Mouse (Mus musculus): ENCODE measurements at regions not wholly inside any gene's neighbourhood (a gene's known extent, or its start where the extent isn't known, plus 50 kb on each side); places are given as distances from the start of the nearest gene placed in this dataset.
A peak's percentile ranks its signal among the peaks of the same experiment; 100 is the strongest.
"Not testable (repeated sequence)": the region's sequence is repeated elsewhere in the genome, so short reads cannot be mapped to it uniquely, and the experiment has no call there.

DNA sequence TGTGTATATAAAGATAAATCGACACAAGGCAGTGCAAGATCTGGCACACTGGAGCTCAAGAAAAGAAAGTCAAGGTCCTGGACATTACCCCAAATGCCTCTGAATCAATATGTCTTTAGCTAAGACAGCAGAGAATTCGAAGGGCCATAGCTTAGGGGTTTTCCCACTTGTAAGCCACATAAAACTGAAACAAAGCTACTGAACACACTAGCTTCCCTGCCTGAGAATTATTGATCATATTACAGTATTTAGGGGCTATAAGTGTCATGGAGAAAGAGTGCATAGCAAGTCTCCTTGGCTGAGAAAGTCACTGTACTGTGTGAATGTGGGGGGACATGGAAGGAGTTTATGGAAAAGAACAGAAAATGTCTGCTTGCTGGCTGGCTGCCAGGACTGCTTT, 207.3 kb upstream of the Htr1f start:
- intact Hi-C loops (cut with DNase I) = no loop called here
- no peak for DNase-seq (ENCODE audit: low spot score in 2 of 2)

DNA sequence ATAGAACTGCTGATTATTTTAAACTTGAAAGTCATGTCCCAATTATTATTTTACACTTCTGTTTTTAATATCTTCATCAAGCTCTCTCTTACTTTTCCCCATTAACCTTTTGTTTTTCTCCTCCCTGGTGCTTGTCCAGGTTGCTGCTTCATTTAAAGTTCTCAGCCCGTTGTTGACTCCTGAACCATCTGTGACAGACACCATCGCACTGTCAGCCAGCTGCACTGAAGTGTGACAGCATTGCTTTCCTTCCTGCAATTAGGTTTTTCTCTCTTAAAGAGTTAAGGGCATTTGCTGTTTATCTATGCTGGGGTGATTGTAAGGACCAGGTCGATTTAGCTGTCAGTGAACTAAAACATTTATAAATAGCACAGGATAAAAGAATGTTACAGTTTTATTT, 205.3 kb upstream of the Pou1f1 start:
- intact Hi-C loops (cut with DNase I) = no loop called here
- no peak for DNase-seq (ENCODE audit: low spot score in 2 of 2)

DNA sequence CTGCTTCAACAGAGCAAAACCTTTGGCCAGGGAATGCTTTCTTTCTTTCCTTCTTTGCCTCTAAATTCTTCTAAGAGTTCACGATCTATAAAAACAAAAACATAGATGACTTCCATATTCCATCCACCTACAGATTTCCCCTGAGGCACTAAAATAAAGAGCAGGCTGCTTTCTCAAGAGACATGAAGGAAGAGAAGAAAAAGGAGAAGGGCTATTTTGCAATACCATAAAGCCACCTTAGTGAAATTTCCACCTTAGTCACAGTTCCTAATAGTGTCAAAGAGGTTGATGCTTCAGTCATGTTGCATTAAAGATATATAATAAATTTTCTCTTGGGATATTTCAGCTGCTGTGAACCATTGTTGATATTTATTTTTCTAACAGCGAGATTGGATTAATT, 187.9 kb upstream of the Pou1f1 start:
- intact Hi-C loops (cut with DNase I) = no loop called here
- no peak for DNase-seq (ENCODE audit: low spot score in 2 of 2)

DNA sequence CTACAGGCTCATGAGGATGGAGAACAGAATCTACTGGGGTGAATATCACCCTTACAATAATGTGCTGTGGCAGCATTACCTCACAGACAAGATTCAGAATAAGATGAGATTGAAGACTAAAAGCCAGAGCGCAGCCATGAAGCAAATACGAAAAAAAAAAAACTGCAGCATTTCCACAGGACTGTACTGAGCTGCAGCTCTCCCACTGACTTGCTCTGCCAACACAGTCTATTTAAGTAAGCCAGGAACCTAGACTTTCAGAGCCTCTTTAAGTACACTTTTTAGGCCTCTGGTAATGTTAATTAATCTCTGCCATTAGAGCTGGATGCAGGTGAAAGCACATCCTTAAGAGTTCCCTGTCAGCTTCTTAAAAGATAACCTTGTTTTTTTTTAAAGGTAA, 181.1 kb upstream of the Pou1f1 start:
- intact Hi-C loops (cut with DNase I) = no loop called here
- no peak for DNase-seq (ENCODE audit: low spot score in 2 of 2)

GRCm38 (mm10) chr16:65359881-65360280, 160.4 kb upstream of the Pou1f1 start:
- no peak for DNase-seq (ENCODE audit: low spot score in 2 of 2)
- intact Hi-C loops (cut with DNase I) = no loop called here

DNA sequence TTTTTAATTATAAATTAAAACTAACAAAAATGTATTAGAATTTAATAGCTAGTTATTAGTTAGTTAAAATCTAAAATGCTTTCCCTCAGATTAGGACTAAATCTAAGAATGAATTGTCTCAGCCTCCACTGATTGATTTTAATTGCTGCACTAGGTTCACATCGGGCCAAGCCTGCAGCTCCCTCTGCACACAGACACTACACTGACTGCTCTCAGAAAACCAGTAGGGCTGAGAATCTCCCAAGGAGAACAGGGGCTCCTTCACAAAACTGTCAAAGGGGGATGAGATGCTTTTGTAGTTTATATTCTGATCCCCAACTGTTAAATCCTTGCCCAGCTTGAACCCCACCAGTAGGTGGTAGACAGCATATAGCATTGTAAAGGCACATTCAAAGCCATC, 151.0 kb upstream of the Pou1f1 start:
- intact Hi-C loops (cut with DNase I) = no loop called here

DNA sequence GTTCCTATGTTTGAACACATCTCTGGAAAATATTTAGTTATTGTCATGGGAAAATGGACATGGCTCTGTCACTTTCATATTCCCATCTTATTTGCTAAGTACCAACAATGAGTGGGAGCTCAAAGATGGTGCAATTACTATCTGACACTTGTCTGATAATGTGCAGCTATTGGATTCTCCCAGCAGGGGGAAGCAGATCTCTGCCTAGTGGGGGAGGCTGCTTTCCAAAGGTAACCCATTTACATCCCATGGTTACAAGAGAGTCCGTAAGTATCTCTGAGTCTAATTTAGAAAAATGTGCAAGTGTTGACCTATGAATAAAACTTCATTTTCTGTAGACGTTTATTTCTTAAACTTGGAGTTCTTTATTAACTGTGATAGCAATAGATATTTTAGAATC, 149.4 kb upstream of the Pou1f1 start:
- DNase-seq (ENCODE audit: low spot score in 2 of 2) = no peak
- intact Hi-C loops (cut with DNase I) = loop anchor here (5.0 kb wide), 1 partner anchor 101 kb away; no protein-coding TSS in a partner anchor

More for the DNA sequence above, 151.0 kb upstream of the Pou1f1 start:
- DNase-seq (ENCODE audit: low spot score in 2 of 2) = no peak

GRCm38 (mm10) chr16:65376553-65376952, 143.8 kb upstream of the Pou1f1 start:
- intact Hi-C loops (cut with DNase I) = no loop called here
- no peak for DNase-seq (ENCODE audit: low spot score in 2 of 2)

DNA sequence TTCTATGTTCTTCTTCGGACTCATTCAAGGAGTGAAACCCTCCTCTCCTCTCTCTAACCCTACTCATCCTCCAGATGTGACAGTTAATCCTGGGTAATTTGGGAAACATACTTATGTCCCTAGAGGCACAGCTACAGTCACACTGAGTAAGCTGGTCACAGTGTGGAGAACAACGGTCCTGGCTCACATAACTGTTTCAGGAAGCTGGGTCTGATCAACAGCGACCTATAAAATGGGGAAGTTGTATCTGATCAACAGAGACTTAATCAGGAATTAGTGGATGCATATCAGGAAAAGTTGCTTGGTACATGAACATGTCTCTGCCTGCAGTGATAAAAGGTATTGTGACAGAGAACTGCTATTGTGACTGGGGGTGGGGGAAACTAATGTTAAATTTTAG, 142.0 kb upstream of the Pou1f1 start:
- no peak for DNase-seq (ENCODE audit: low spot score in 2 of 2)
- intact Hi-C loops (cut with DNase I) = no loop called here

GRCm38 (mm10) chr16:65379939-65380338, 140.4 kb upstream of the Pou1f1 start:
- intact Hi-C loops (cut with DNase I) = no loop called here
- peak; percentile 6 to 10 for DNase-seq (ENCODE audit: low spot score in 2 of 2)

- DNase-seq (ENCODE audit: low spot score in 2 of 2) = no peak
- intact Hi-C loops (cut with DNase I) = no loop called here
Observed at GRCm38 (mm10) chr16:65403926-65404648, 116.2 kb upstream of the Pou1f1 start.

GRCm38 (mm10) chr16:65404816-65405215, 115.5 kb upstream of the Pou1f1 start:
- intact Hi-C loops (cut with DNase I) = no loop called here
- DNase-seq (ENCODE audit: low spot score in 2 of 2) = no peak

GRCm38 (mm10) chr16:65405824-65406556, 114.3 kb upstream of the Pou1f1 start:
- intact Hi-C loops (cut with DNase I) = no loop called here
- no peak for DNase-seq (ENCODE audit: low spot score in 2 of 2)

GRCm38 (mm10) chr16:65432046-65432445, 88.3 kb upstream of the Pou1f1 start:
- DNase-seq (ENCODE audit: low spot score in 2 of 2); intact Hi-C loops (cut with DNase I): not testable (repeated sequence)

DNA sequence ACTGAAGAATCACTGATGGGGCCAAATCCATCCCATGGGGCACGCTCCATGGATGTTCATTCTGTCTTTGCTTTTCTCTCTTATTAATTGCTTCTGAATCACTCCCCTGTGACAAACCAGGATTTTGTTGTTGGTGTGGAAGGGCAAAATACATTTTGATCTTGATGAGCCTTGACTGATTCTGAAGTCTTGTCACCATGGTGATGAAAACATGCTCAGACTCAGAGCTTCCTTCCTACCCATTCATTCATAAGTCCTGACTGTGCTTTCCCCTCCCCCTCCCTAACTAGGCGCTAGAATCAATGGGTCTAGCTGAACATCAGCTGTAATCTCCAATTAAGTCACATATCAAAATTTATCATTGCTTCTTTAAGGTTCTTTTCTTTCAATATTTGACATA, 84.2 kb upstream of the Pou1f1 start:
- intact Hi-C loops (cut with DNase I) = no loop called here
- no peak for DNase-seq (ENCODE audit: low spot score in 2 of 2)

DNA sequence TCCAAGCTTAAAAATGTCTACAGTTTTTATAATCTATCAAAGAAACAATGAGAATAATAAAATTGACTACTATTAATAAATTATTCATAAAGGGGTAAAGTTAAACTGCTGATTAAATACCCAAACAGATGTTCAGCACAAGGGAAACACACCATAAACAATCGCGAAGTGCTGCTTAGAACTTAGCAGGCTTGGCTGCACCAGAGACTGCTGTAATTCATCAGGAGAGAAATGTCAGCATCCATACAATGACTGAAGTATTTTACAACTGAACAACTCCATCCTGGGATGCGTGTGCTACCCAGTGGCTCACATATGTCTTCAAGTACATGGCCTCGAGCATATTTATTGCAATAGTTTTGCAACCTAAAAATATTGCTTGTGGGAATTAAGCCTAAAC, 78.4 kb upstream of the Pou1f1 start:
- no peak for DNase-seq (ENCODE audit: low spot score in 2 of 2)
- intact Hi-C loops (cut with DNase I) = no loop called here

DNA sequence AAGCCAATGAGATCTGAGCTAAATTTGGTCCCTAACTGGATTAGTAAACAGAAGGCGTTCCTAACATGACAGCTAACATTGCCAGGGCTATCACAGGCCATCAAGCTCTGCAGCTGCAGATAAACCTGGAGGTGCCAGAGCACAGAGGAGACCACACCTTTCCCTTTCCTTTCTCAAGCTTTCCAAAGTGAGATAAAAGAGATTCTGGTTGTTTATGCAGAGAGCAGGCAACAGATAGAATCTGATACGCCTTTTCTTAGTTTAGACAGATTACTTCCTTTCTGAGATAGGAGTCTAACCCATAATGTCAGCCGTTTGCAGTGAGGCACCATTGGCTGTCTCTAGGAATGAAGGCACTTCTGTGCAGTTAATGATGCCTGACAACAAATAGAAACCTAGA, 71.5 kb upstream of the Pou1f1 start:
- intact Hi-C loops (cut with DNase I) = no loop called here

DNA sequence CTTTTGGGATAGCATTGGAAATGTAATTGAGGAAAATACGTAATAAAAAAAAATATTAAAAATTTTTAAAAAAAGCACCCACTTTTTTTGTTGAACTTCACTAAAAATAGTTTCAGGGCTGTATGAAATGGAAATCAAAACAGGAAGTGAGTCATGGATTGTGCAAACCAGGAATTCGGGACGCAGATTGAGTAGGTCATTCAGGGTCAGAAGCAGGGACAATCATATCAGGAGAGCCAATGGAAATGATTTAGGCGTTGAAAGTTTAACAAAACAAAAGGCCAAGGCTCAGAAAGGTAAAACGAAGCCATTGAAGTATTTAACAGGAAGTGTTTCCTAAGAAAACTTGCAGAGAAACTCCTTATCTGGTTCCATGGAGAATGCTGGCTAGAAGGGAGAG, 69.6 kb upstream of the Pou1f1 start:
- intact Hi-C loops (cut with DNase I) = no loop called here
- DNase-seq (ENCODE audit: low spot score in 2 of 2) = no peak

More for the DNA sequence above, 71.5 kb upstream of the Pou1f1 start:
- DNase-seq (ENCODE audit: low spot score in 2 of 2) = no peak

- no peak for DNase-seq (ENCODE audit: low spot score in 2 of 2)
Observed at GRCm38 (mm10) chr16:65451885-65452284, 68.4 kb upstream of the Pou1f1 start.

GRCm38 (mm10) chr16:65456948-65457347, 63.4 kb upstream of the Pou1f1 start:
- DNase-seq (ENCODE audit: low spot score in 2 of 2); intact Hi-C loops (cut with DNase I): not testable (repeated sequence)

More at GRCm38 (mm10) chr16:65451885-65452284, 68.4 kb upstream of the Pou1f1 start:
- intact Hi-C loops (cut with DNase I) = no loop called here

DNA sequence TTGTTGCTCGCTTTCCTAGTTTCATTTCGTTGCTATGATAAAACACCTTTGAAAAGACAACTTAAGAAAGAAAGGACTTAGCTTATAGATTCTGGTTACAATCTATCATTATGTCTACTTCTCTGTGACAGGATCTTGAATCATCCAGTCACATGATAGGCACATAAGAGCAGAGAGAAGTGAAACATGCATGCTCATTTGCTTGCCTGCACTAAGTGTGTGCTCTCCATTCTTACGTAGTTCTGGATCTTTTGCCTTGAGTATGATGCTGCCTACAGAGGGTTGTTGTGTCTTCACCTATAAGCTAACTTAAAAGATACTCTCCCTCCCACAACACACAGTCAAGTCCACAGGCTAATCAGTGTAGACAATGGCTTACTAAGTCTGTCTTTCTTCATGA, 62.1 kb upstream of the Pou1f1 start:
- no peak for DNase-seq (ENCODE audit: low spot score in 2 of 2)
- intact Hi-C loops (cut with DNase I) = no loop called here

All from left cerebral cortex, postnatal 36 days (tissue).